Mouse (Mus musculus) ES-Bruce4 (cell line): ENCODE measurements at regions not wholly inside any gene's neighbourhood (a gene's known extent, or its start where the extent isn't known, plus 50 kb on each side); places are given as distances from the start of the nearest gene placed in this dataset.

Experiments used
- EP300 ChIP-seq: IDR thresholded peaks from 2 replicates; pipeline ENCODE4 v1.6.1; 2011; ENCODE audit warnings: low read depth, low read length; ENCODE audit not compliant: insufficient read depth
- POLR2A ChIP-seq: IDR thresholded peaks from one replicate; pipeline ENCODE4 v1.8.1; 2011; ENCODE audit warnings: low read length; ENCODE audit not compliant: insufficient read depth

DNA sequence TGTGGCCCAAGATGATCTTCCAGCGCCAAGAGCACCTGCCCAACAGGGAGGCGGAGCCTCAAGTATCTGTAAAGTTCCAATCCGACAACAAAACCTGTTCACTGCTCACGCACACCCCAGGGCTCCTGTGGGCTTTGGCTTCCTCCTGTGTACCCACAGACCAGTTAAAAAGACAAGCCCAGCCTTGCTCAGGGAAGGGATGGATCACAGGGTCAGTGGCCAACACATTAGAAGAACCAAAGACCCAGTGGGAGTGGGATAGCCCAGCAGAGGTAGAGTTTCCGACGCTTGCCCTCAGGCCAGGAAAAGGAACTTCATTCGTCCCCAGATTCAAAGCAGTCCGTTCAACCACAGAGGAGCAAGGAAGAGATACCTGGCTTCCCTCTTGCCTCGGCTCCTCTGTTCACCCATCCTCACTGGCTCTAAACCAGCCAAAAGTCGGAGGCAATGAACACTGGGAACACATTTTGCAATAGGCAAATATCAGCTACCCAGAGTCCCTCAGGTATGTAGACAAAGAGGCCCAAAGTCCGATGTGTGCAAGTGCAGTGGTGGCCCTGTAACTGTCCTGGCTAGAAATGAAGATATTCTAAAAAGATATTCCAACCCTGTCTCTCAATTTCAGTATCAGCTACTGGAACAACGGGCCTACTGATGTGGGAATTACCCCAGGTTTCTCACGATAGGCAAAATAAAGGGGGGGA lies 152.5 kb upstream of the Rreb1 start:
- TF ChIP-seq EP300 (no peak), POLR2A (no peak)
